Mouse (Mus musculus): Measurements from ENCODE around the gene Panx2. TPM values are rescaled to one million over a fixed set of nuclear protein-coding genes. Genes with fewer than 3 reads are reported as not detected.

Gene Panx2
- polyA plus RNA-seq, 1 experiment = 0.67 TPM

Other genes starting within 250 kb of the Panx2 start
- 16.3 TPM in 2 replicates for gene Alg12, start 240.4 kb upstream of the Panx2 start, polyA plus RNA-seq (2012; rRNA removed)
- gene Creld2, start 240.1 kb upstream of the Panx2 start, polyA plus RNA-seq (2012; rRNA removed) = 31.0 and 36.2 TPM in 2 replicates
- gene Pim3, start 197.5 kb upstream of the Panx2 start, polyA plus RNA-seq (2012; rRNA removed) = 11.7 and 12.4 TPM in 2 replicates
- not detected in 2 replicates for gene Ttll8, start 105.3 kb upstream of the Panx2 start, polyA plus RNA-seq (2012; rRNA removed)
- 0.01 TPM in 1 of 2 replicates, not detected in the other for gene Mlc1, start 80.7 kb upstream of the Panx2 start, polyA plus RNA-seq (2012; rRNA removed)
- gene Mov10l1, start 76.8 kb upstream of the Panx2 start, polyA plus RNA-seq (2012; rRNA removed) = 0.03 TPM in 1 of 2 replicates, not detected in the other
- 33.3 and 36.9 TPM in 2 replicates for gene Trabd, start 15.4 kb downstream of the Panx2 start, polyA plus RNA-seq (2012; rRNA removed)
- 25.0 and 27.2 TPM in 2 replicates for gene Selenoo, start 29.4 kb downstream of the Panx2 start, polyA plus RNA-seq (2012; rRNA removed)
- 15.3 and 15.4 TPM in 2 replicates for gene Tubgcp6, start 63.4 kb downstream of the Panx2 start, polyA plus RNA-seq (2012; rRNA removed)
- 27.2 and 36.4 TPM in 2 replicates for gene Hdac10, start 69.0 kb downstream of the Panx2 start, polyA plus RNA-seq (2012; rRNA removed)
- 44.5 and 49.8 TPM in 2 replicates for gene Mapk12, start 81.0 kb downstream of the Panx2 start, polyA plus RNA-seq (2012; rRNA removed)
- gene Mapk11, start 89.9 kb downstream of the Panx2 start, polyA plus RNA-seq (2012; rRNA removed) = 6.6 and 7.5 TPM in 2 replicates
- gene Plxnb2, start 121.1 kb downstream of the Panx2 start, polyA plus RNA-seq (2012; rRNA removed) = 171 and 187 TPM in 2 replicates
- gene Dennd6b, start 136.8 kb downstream of the Panx2 start, polyA plus RNA-seq (2012; rRNA removed) = 16.0 and 23.8 TPM in 2 replicates
- gene Ppp6r2, start 151.8 kb downstream of the Panx2 start, polyA plus RNA-seq (2012; rRNA removed) = 29.1 and 41.4 TPM in 2 replicates

Measured in urinary bladder, adult 2 months (tissue).